Mouse (Mus musculus): Measurements from ENCODE around the gene Ppara.

DNA sequence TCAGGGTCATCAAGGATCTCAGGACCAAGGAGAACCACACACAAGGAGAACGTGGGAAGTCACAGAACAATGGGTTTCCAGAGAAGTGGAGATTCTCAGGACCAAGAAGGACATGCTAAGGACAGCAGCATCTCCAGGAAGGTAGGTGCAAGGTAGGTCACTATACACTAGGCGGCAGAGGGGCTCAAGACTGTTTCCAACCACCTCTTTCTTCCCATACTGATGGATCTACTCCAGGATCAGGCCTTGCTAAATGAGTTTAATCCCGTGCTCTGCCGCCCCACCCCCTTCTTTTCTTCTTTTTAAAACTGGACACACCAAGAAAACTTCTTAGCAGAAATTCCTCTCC, 87.2 kb downstream of the Ppara start:
- TF ChIP-seq CTCF (IDR thresholded peaks at IDR 0.05; ENCODE audit: insufficient read depth, low read depth, low read length) (no peak), POLR2A (IDR thresholded peaks at IDR 0.05; ENCODE audit: insufficient read depth, low read depth, low read length) (no peak)

Data from olfactory bulb, adult 2 months (tissue).